Mouse (Mus musculus): Measurements from ENCODE around the gene Slc47a1.

DNA sequence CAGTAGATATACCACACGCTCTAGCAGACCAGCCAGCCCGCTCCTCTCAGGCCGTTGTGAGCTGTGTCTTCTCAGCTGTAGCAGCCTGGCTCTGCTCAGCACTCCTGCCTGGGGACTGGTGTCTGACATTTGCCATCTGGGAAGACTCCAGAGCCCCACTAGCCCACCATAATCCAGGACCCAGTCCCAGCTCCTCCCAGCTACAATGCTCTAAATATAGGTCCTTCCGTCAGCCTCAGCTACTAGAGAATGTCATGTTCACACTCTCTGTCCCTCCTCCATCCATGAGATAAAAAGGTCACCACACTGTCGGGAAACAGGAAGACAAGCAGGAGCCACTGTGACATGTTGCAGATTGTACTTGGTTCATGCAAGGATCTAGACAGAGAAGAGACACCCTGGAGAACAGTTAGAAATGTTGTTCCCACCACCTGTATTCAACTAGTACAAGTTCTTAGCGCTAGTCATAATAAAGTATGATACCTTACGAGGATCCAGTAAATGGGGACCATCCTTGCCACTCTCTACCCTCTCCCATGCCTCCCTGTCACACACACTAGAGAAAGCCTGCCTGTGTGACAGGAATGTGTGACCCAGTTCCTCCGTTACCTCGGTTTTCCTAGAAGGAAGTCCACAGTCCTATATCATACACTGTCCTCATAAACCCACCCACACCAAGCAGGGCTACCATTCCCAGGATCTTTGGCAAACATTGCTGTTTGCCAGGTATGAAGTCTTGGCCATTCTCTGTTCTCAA lies 11.4 kb downstream of the Slc47a1 start:
- TF ChIP-seq CTCF (IDR thresholded peaks at IDR 0.05; ENCODE audit: borderline replicate concordance, control insufficient read depth, extremely low read depth, insufficient read depth, low read length, poor library complexity) = no peak
- no peak for TF ChIP-seq POLR2A (IDR thresholded peaks at IDR 0.05; ENCODE audit: control insufficient read depth, extremely low read depth, insufficient read depth, low read length, poor library complexity)

All from thymus, adult 2 months (tissue).